Mouse (Mus musculus) lung, postnatal 0 days (tissue): ENCODE measurements around the gene Dmxl2. TPM values are rescaled to one million over a fixed set of nuclear protein-coding genes. Genes with fewer than 3 reads are reported as not detected.

Experiments
- ATAC-seq: fragments of 200-750 bp; cut with Nextera tagmentation; 2 replicates; pipeline ENCODE4 v1.8.0; 2017; ENCODE audit warnings: moderate library complexity
- DNase-seq: peaks from one replicate; pipeline ENCODE4 v3.0.0-alpha.2; 2016; ENCODE audit warnings: low spot score
- H3K27ac ChIP-seq: fragments of 300-500 bp; sonication (generic); 2 replicates; pipeline ENCODE4 v1.5.1; 2014; ENCODE audit warnings: antibody characterized with exemption, mild to moderate bottlenecking, low read length, mixed read lengths
- H3K27me3 ChIP-seq: fragments of 300-500 bp; sonication (generic); replicated peaks from 2 replicates; pipeline ENCODE4 v1.6.1; 2014; ENCODE audit warnings: low read length, mixed read lengths; ENCODE audit not compliant: insufficient read depth
- H3K36me3 ChIP-seq: fragments of 300-500 bp; sonication (generic); 2 replicates; pipeline ENCODE4 v1.6.1; 2014; ENCODE audit warnings: low read length, mixed read lengths; ENCODE audit not compliant: insufficient read depth
- H3K4me1 ChIP-seq: fragments of 300-500 bp; sonication (generic); 2 replicates; pipeline ENCODE4 v1.6.1; 2014; ENCODE audit warnings: antibody characterized with exemption, low read depth, low read length, mixed read lengths; ENCODE audit not compliant: insufficient read depth
- H3K4me2 ChIP-seq: fragments of 300-500 bp; sonication (generic); replicated peaks from 2 replicates; pipeline ENCODE4 v1.6.1; 2014; ENCODE audit warnings: low read depth, mild to moderate bottlenecking, low read length, moderate library complexity, mixed read lengths
- H3K4me3 ChIP-seq: fragments of 300-500 bp; sonication (generic); 2 replicates; pipeline ENCODE4 v1.5.1; 2014; ENCODE audit warnings: low read depth, low read length
- H3K9ac ChIP-seq: fragments of 300-500 bp; sonication (generic); replicated peaks from 2 replicates; pipeline ENCODE4 v1.6.1; 2014; ENCODE audit warnings: low read depth, mild to moderate bottlenecking
- H3K9me3 ChIP-seq: fragments of 300-500 bp; sonication (generic); 2 replicates; pipeline ENCODE4 v1.6.1; 2016; ENCODE audit warnings: low read length, mixed read lengths
- CTCF ChIP-seq: IDR thresholded peaks from 2 replicates; pipeline ENCODE4 v1.5.1; 2016; ENCODE audit warnings: antibody characterized with exemption, mild to moderate bottlenecking
- EP300 ChIP-seq: IDR thresholded peaks from 2 replicates; pipeline ENCODE4 v1.6.1; 2016; ENCODE audit warnings: antibody characterized with exemption, mild to moderate bottlenecking, control low read depth
- WGBS: fragments of 180-500 bp; shearing (Covaris S2); extraction: QIAGEN DNeasy Blood & Tissue Kit; methylation state at CpG from one replicate; pipeline ENCODE4 v1.1.7; 2014; 5-methylcytosine and 5-hydroxymethylcytosine counted together
- polyA plus RNA-seq: library from polyadenylated mRNA; unstranded; fragments of >200 nt; fragmentation: Nextera tagmentation; extraction: Ambion mirVana; gene quantifications from 2 replicates; pipeline ENCODE4 v1.2.1, GENCODE M21; 2015

The Dmxl2 gene
- polyA plus RNA-seq, 1 experiment from 2014 or later = 4.8 TPM

GRCm38 (mm10) chr9:54538684-54539083 lies 37.3 kb upstream of the Dmxl2 start, which contains the start of gene Sh2d7:
Gene Sh2d7, plus strand, starts transcription at chr9:54538984.
- Histone ChIP-seq H3K4me3 (no peak within 1 kb of the TSS), H3K27me3 (no peaks in the 10 kb centered on the region), H3K36me3 (no peaks in the 10 kb centered on the region), H3K27ac (no peak within 1 kb of the TSS), H3K9me3 (no peaks in the 10 kb centered on the region), H3K9ac (no peak within 1 kb of the TSS), H3K4me2 (no peak within 1 kb of the TSS), H3K4me1 (no peaks in the 10 kb centered on the region)
- DNase-seq (no peak), ATAC-seq (no peak)
- TF ChIP-seq EP300 = no peak
- no peak for TF ChIP-seq CTCF
- 91% methylated on average over 14 of the region's 14 CpGs for WGBS

- 96% methylated on average over 3 of the region's 3 CpGs for WGBS
- H3K4me1 ChIP-seq = no peaks in the 10 kb centered on the region
- no peak overlapping the region for H3K9ac ChIP-seq
- H3K4me2 ChIP-seq = no peak overlapping the region
- no peaks in the 10 kb centered on the region for H3K36me3 ChIP-seq
- no peaks in the 10 kb centered on the region for H3K27me3 ChIP-seq
- no peaks in the 10 kb centered on the region for H3K9me3 ChIP-seq
- no peak for ATAC-seq
- no peak overlapping the region for H3K4me3 ChIP-seq
- H3K27ac ChIP-seq = no peak overlapping the region
- no peak for DNase-seq
- no peak for TF ChIP-seq CTCF
- TF ChIP-seq EP300 = no peak
These were observed 36.8 kb upstream of the Dmxl2 start for GRCm38 (mm10) chr9:54538244-54538643.

- H3K9ac ChIP-seq = no peak overlapping the region
- no peak overlapping the region for H3K27ac ChIP-seq
- TF ChIP-seq CTCF (no peak), EP300 (no peak)
- no peaks in the 10 kb centered on the region for H3K36me3 ChIP-seq
- H3K4me1 ChIP-seq = no peaks in the 10 kb centered on the region
- no peak overlapping the region for H3K4me3 ChIP-seq
- WGBS = 73% methylated on average over 3 of the region's 3 CpGs
- H3K27me3 ChIP-seq = no peaks in the 10 kb centered on the region
- DNase-seq (no peak), ATAC-seq (no peak)
- no peaks in the 10 kb centered on the region for H3K9me3 ChIP-seq
- H3K4me2 ChIP-seq = no peak overlapping the region
These were observed 36.1 kb upstream of the Dmxl2 start for GRCm38 (mm10) chr9:54537480-54537879.

- 47% methylated on average over 4 of the region's 4 CpGs for WGBS
- no peaks in the 10 kb centered on the region for H3K36me3 ChIP-seq
These were observed 35.6 kb upstream of the Dmxl2 start for GRCm38 (mm10) chr9:54537030-54537429.

GRCm38 (mm10) chr9:54536236-54536635 lies 34.8 kb upstream of the Dmxl2 start:
- TF ChIP-seq CTCF (no peak), EP300 (no peak)
- no peaks in the 10 kb centered on the region for H3K4me1 ChIP-seq
- H3K4me3 ChIP-seq = no peak overlapping the region
- no peak overlapping the region for H3K4me2 ChIP-seq
- ATAC-seq = no peak
- no peak overlapping the region for H3K27ac ChIP-seq
- 72% methylated on average over 7 of the region's 7 CpGs for WGBS
- no peaks in the 10 kb centered on the region for H3K36me3 ChIP-seq
- H3K27me3 ChIP-seq = no peaks in the 10 kb centered on the region
- no peaks in the 10 kb centered on the region for H3K9me3 ChIP-seq
- no peak overlapping the region for H3K9ac ChIP-seq
- no peak for DNase-seq

More at GRCm38 (mm10) chr9:54537030-54537429, 35.6 kb upstream of the Dmxl2 start:
- no peak overlapping the region for H3K27ac ChIP-seq
- DNase-seq (no peak), ATAC-seq (no peak)
- no peak overlapping the region for H3K9ac ChIP-seq
- no peaks in the 10 kb centered on the region for H3K9me3 ChIP-seq
- no peak overlapping the region for H3K4me2 ChIP-seq
- no peak for TF ChIP-seq EP300
- no peak for TF ChIP-seq CTCF
- H3K4me3 ChIP-seq = no peak overlapping the region
- no peaks in the 10 kb centered on the region for H3K27me3 ChIP-seq
- H3K4me1 ChIP-seq = no peaks in the 10 kb centered on the region

- Histone ChIP-seq H3K4me1 (no peaks in the 10 kb centered on the region), H3K27ac (no peak overlapping the region), H3K9ac (no peak overlapping the region), H3K4me2 (no peak overlapping the region), H3K9me3 (no peaks in the 10 kb centered on the region), H3K4me3 (no peak overlapping the region), H3K27me3 (no peaks in the 10 kb centered on the region), H3K36me3 (no peaks in the 10 kb centered on the region)
- TF ChIP-seq CTCF (no peak), EP300 (no peak)
- WGBS = 39% methylated on average over 5 of the region's 5 CpGs
- ATAC-seq = no peak
- DNase-seq = no peak
These were observed 32.5 kb upstream of the Dmxl2 start for GRCm38 (mm10) chr9:54533975-54534374.

GRCm38 (mm10) chr9:54532926-54533325 lies 31.5 kb upstream of the Dmxl2 start:
- Histone ChIP-seq H3K4me1 (no peaks in the 10 kb centered on the region), H3K27ac (no peak overlapping the region), H3K9me3 (no peaks in the 10 kb centered on the region), H3K4me3 (no peak overlapping the region), H3K27me3 (no peaks in the 10 kb centered on the region), H3K9ac (no peak overlapping the region), H3K36me3 (no peaks in the 10 kb centered on the region), H3K4me2 (no peak overlapping the region)
- ATAC-seq = no peak
- 73% methylated on average over 2 of the region's 2 CpGs for WGBS
- TF ChIP-seq CTCF (no peak), EP300 (no peak)
- no peak for DNase-seq
